Mouse (Mus musculus): ENCODE measurements around the gene Eprs. TPM values are rescaled to one million over a fixed set of nuclear protein-coding genes. Genes with fewer than 3 reads are reported as not detected.

Gene Eprs
- polyA plus RNA-seq, 1 experiment from 2014 or later = 177 TPM

DNA sequence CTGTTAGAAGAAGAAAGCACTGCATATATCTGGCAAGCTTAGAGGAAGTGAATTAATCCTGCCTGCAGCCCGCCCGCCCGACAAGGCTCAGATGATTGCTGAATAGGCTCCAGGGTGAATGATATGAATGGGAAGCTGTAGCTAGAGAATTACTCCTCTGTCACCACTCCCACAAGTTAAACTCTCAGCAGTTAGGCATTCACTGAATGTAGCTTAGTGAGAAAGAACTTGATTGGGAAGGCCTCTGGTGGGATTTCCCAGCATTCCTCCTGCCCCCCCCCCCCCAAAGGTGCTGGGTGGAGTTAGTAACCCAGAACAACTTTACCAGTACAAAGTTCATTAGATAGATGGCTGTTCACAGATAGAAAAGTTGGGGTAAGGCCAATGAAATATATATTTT, 26.3 kb upstream of the Eprs start:
- H3K27me3 ChIP-seq = no peaks in the 10 kb centered on the region
- H3K27ac ChIP-seq = no peak overlapping the region
- no peak overlapping the region for H3K4me3 ChIP-seq
- no peak overlapping the region for H3K4me2 ChIP-seq (replicated peaks)
- H3K9me3 ChIP-seq = no peaks in the 10 kb centered on the region
- H3K9ac ChIP-seq = no peak overlapping the region
- peaks cover 30% of the 10 kb centered on the region for H3K36me3 ChIP-seq
- H3K4me1 ChIP-seq = peaks cover 15% of the 10 kb centered on the region
- 69% methylated on average over 3 of the region's 3 CpGs for WGBS
- no peak for ATAC-seq (ENCODE audit: low FRiP score, low read depth)

DNA sequence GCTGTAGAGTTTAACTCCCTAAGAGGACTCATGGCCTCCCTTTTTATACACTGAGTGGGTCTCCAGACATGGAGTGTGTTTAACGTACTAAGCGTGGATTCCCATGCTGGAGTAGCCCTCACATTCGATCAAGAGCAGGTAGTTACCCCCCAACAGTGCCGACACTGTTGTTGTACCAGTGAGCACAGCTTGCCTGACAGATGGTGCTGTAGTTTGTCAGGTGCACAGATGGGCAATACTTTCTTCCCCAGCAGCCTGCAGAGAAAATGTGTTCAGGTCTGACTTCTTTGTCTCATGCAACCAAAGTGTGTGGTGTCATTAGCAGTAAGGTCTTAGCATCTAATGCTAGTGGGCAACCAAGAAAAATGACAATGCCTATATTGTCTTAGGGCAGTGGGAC, 20.4 kb upstream of the Eprs start:
- Histone ChIP-seq H3K4me2 (replicated peaks) (no peak overlapping the region), H3K27me3 (no peaks in the 10 kb centered on the region), H3K27ac (no peak overlapping the region), H3K4me1 (no peaks in the 10 kb centered on the region), H3K4me3 (no peak overlapping the region), H3K9ac (no peak overlapping the region), H3K9me3 (no peaks in the 10 kb centered on the region), H3K36me3 (peaks cover 87% of the 10 kb centered on the region)
- ATAC-seq (ENCODE audit: low FRiP score, low read depth) = no peak
- 97% methylated on average over 4 of the region's 4 CpGs for WGBS

DNA sequence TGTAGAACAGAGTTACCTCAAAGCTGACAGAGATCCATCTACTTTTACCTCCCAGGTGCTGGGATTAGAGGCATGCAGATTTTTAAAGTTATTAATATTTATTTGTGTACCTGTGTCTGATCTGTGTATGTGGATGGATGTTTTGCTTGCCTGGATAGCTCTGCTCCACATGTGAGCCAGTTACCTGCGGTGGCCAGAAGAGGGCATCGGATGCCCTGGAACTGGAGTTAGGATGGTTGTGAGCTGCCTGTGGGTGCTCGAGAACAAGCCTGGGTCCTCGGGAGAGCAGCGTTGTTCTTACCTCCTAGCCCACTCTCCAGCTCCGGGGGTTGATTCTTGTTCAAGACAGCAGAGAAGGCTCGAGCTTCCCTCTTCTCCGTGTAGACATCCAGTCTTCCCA, 19.4 kb upstream of the Eprs start:
- Histone ChIP-seq H3K4me1 (no peaks in the 10 kb centered on the region), H3K9ac (no peak overlapping the region), H3K9me3 (no peaks in the 10 kb centered on the region), H3K27ac (no peak overlapping the region), H3K27me3 (no peaks in the 10 kb centered on the region), H3K4me3 (no peak overlapping the region), H3K36me3 (peaks cover 93% of the 10 kb centered on the region), H3K4me2 (replicated peaks) (no peak overlapping the region)
- ATAC-seq (ENCODE audit: low FRiP score, low read depth) = no peak
- 82% methylated on average over 8 of the region's 8 CpGs for WGBS

DNA sequence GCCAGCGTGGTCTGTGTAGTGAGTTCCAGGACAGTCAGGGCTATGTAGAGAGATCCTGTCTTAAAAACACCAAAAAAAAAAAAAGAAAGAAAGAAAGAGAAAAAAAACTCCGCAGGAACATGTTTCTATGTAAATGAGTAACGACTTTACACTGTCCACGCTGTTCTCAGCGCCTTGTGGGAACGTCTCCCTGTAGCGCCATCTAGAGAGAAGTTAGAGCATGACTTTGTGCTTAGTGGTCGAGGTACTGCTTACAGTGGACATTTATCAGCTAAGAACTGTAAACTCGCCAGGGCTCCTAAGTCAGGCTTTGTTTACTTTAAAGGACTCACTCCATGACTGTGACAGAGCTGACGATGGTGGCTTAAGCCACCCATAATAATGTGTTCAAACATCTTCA, 16.7 kb upstream of the Eprs start:
- H3K4me3 ChIP-seq = no peak overlapping the region
- H3K9ac ChIP-seq = no peak overlapping the region
- H3K9me3 ChIP-seq = no peaks in the 10 kb centered on the region
- 79% methylated on average over 10 of the region's 10 CpGs for WGBS
- ATAC-seq (ENCODE audit: low FRiP score, low read depth) = no peak
- no peaks in the 10 kb centered on the region for H3K27me3 ChIP-seq
- H3K4me2 ChIP-seq (replicated peaks) = no peak overlapping the region
- H3K4me1 ChIP-seq = no peaks in the 10 kb centered on the region
- peaks cover 98% of the 10 kb centered on the region for H3K36me3 ChIP-seq
- H3K27ac ChIP-seq = no peak overlapping the region

DNA sequence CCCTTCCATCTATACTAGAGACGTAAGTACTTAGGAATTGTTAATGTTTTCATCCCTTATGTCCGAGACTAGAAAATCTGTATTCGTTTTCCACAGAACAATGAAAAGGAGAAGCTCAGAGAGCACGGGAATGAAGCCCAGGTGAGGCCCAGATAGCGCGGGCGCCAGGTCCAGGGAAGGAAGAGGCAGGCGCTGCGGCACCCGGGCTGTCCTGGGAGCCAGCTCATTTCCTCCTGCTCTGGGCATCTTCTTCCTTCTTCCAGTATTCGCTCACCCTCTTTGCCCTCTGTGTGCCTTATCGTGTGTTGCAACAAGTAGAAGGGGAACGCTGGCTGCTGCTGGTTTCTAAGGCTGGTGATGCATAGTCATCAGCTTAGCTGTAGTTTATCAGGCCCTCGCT, 13.1 kb upstream of the Eprs start:
- H3K27me3 ChIP-seq = no peaks in the 10 kb centered on the region
- H3K4me1 ChIP-seq = no peaks in the 10 kb centered on the region
- ATAC-seq (ENCODE audit: low FRiP score, low read depth) = no peak
- no peak overlapping the region for H3K4me2 ChIP-seq (replicated peaks)
- 92% methylated on average over 14 of the region's 14 CpGs for WGBS
- no peak overlapping the region for H3K27ac ChIP-seq
- no peaks in the 10 kb centered on the region for H3K9me3 ChIP-seq
- H3K9ac ChIP-seq = no peak overlapping the region
- no peak overlapping the region for H3K4me3 ChIP-seq
- peaks cover 96% of the 10 kb centered on the region for H3K36me3 ChIP-seq

DNA sequence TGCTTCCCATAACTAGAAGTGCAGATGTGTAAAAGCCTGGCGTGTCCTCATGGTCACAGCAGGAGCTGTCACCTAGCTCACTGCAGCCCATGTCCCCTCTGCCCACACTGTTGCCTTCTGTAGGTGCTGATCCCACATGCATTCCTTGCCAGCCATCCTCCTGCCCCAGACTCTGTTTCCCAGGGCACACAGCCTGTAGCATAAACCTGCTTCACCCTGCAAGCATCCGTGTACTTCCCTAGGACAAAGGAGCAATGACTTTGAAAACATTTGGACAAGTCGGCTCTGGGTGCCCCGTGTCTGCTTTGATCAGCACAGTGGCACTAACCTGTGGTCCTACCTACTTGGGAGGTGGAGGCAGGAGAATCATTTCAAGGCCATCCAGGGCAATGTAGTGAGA, 12.2 kb upstream of the Eprs start:
- Histone ChIP-seq H3K4me1 (no peaks in the 10 kb centered on the region), H3K4me3 (no peak overlapping the region), H3K4me2 (replicated peaks) (no peak overlapping the region), H3K9ac (no peak overlapping the region), H3K36me3 (peaks cover 95% of the 10 kb centered on the region), H3K9me3 (no peaks in the 10 kb centered on the region), H3K27ac (no peak overlapping the region), H3K27me3 (no peaks in the 10 kb centered on the region)
- ATAC-seq (ENCODE audit: low FRiP score, low read depth) = no peak
- 93% methylated on average over 4 of the region's 4 CpGs for WGBS

DNA sequence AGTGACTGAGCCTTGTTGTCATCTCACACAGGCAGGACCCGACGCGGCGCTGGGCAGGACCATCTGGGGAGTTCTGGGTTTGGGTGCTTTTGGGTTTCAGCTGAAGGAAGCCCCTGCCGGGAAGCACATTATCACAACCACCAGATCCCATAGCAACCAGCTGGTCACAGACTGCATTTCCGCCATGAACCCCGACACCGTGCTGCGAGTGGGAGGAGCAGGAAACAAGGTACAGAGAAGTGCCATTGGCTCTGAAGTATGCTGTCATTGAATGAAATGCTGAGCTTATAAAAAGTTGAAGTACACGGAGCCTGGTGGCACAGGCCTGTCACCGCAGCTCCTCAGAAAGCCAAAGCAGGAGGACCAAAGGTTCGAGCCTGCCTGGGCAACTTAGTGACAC, 10.7 kb upstream of the Eprs start:
- H3K9me3 ChIP-seq = no peaks in the 10 kb centered on the region
- peaks cover 92% of the 10 kb centered on the region for H3K36me3 ChIP-seq
- H3K4me2 ChIP-seq (replicated peaks) = no peak overlapping the region
- H3K27me3 ChIP-seq = no peaks in the 10 kb centered on the region
- WGBS = 92% methylated on average over 12 of the region's 12 CpGs
- H3K4me3 ChIP-seq = no peak overlapping the region
- H3K27ac ChIP-seq = no peak overlapping the region
- ATAC-seq (ENCODE audit: low FRiP score, low read depth) = no peak
- no peaks in the 10 kb centered on the region for H3K4me1 ChIP-seq
- no peak overlapping the region for H3K9ac ChIP-seq

DNA sequence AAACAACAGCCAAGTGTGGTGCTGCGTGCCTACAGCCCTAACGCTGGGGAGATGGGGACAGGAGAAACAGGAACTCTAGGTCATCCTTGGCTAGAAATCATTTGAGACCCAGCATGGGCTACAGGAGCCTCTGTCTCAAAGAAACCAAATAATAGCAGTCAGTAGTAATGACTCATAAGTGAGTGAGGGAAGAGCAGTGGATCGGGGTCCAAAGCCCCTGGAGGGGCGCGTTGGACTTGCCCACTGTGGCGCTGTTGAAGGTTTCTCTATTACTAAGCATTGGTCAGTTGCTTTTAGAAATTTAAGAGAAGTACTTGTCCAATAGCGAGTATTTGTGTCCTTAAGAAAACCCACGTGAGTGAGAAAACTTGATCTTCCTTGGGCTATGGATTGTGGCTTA, 9.5 kb upstream of the Eprs start:
- H3K4me2 ChIP-seq (replicated peaks) = no peak overlapping the region
- H3K4me1 ChIP-seq = no peaks in the 10 kb centered on the region
- H3K27ac ChIP-seq = no peak overlapping the region
- no peak for ATAC-seq (ENCODE audit: low FRiP score, low read depth)
- no peaks in the 10 kb centered on the region for H3K27me3 ChIP-seq
- no peak overlapping the region for H3K4me3 ChIP-seq
- H3K9me3 ChIP-seq = no peaks in the 10 kb centered on the region
- H3K36me3 ChIP-seq = peaks cover 90% of the 10 kb centered on the region
- 95% methylated on average over 8 of the region's 8 CpGs for WGBS
- no peak overlapping the region for H3K9ac ChIP-seq

DNA sequence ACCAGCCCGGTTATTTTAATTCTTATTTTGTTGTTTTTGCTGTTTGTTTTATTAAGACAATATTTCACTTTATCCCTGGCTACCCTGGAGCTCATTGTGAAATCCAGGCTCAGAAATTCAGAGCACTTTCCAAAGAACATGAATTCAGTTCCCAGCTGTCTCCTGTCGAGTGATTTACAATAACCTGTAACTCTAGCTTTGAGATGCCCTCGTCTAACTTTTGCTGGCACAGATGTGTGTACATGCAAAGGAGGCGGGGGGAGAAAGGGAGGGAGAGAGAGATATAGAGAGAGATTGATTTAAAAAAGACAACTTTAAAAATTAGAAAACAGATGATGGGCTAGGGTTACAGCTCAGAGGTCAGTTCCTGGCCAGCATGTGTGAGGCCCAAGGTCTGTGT, 8.1 kb upstream of the Eprs start:
- no peak for ATAC-seq (ENCODE audit: low FRiP score, low read depth)
- 83% methylated on average over 4 of the region's 4 CpGs for WGBS

DNA sequence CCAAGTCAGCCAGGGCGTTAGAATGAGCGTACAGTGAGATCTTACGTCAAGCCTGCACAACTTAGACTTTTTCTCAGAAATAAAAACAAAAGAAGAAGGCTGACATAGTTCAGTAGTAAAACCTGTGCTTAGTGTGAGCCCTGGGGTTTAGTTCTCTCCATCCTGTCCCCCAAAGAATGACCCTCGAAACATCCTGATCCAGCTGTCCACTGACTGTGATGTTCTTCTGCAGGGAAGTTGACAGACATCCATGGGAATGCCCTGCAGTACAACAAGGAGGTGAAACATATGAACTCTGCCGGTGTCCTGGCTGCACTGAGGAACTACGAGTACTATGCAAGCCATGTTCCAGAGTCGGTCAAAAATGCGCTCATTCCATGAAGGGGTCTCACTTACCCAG, 6.6 kb upstream of the Eprs start:
- Histone ChIP-seq H3K36me3 (peaks cover 67% of the 10 kb centered on the region), H3K4me2 (replicated peaks) (no peak overlapping the region), H3K27me3 (no peaks in the 10 kb centered on the region), H3K9ac (no peak overlapping the region), H3K9me3 (no peaks in the 10 kb centered on the region), H3K4me3 (no peak overlapping the region), H3K4me1 (no peaks in the 10 kb centered on the region), H3K27ac (no peak overlapping the region)
- ATAC-seq (ENCODE audit: low FRiP score, low read depth) = no peak
- WGBS = 95% methylated on average over 8 of the region's 8 CpGs

More for the DNA sequence above, 8.1 kb upstream of the Eprs start:
- H3K4me2 ChIP-seq (replicated peaks) = no peak overlapping the region
- H3K9me3 ChIP-seq = no peaks in the 10 kb centered on the region
- H3K4me1 ChIP-seq = no peaks in the 10 kb centered on the region
- no peak overlapping the region for H3K9ac ChIP-seq
- no peak overlapping the region for H3K4me3 ChIP-seq
- no peak overlapping the region for H3K27ac ChIP-seq
- peaks cover 83% of the 10 kb centered on the region for H3K36me3 ChIP-seq
- H3K27me3 ChIP-seq = no peaks in the 10 kb centered on the region

DNA sequence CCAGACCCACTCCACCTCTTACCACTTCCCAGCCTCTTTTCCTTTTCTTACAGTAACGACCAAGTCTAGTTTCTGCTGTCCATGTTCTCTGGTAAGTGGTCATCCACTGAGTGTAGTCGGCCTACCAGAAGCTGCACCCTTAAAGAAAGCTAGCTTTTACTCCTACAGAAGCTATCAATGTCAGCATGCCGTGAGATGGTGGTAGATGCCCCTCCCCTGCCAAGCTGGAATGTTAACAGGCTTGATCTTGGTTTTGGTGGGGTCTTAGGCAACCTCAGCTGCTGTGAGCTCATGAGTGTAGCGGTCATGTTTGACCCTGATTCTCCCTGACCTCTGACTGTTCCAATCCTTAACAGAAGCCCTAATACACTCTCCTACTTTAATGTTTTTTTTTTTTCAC, 4.6 kb upstream of the Eprs start:
- H3K27ac ChIP-seq = no peak overlapping the region
- H3K9me3 ChIP-seq = no peaks in the 10 kb centered on the region
- no peaks in the 10 kb centered on the region for H3K27me3 ChIP-seq
- H3K36me3 ChIP-seq = peaks cover 48% of the 10 kb centered on the region
- ATAC-seq (ENCODE audit: low FRiP score, low read depth) = no peak
- no peak overlapping the region for H3K4me3 ChIP-seq
- no peak overlapping the region for H3K9ac ChIP-seq
- no peak overlapping the region for H3K4me2 ChIP-seq (replicated peaks)
- peaks cover 7% of the 10 kb centered on the region for H3K4me1 ChIP-seq
- 86% methylated on average over 4 of the region's 4 CpGs for WGBS

DNA sequence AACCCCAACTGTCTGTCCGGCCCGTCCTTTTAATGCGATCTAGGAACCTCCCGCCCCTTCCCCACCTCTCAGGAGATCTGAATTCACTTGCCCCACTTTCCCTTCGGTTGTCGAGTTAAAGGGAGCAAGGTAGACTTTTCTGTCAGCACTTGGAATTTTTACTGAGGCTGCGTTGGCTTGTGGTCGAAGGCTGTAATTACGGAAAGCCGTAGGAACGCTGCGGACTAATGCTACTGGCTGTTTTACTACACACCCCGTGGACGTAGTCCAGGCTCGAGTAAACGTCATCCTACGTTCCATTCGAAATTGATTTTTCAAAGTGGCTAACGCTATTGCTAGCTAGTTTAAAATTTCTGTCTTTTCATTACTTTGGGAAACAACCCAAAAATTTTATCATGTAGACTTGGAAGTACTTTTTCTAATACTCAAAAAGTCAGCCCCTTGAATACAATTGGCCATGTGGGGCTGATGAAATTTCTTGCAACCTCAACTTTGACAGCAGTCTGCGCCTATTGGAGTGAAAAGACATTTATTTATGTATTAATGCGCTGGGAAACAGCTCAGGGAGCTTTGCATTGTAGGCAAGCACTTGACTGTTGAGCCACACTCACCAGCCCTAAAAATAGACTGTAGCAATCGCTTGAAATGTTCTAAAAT, 810 bp downstream of the Eprs start:
- peak overlapping the region; percentile 80 for H3K4me2 ChIP-seq (replicated peaks)
- peaks cover 18% of the 10 kb centered on the region for H3K36me3 ChIP-seq
- ATAC-seq (ENCODE audit: low FRiP score, low read depth) = peak; percentile 55; the same call in 1 of the 2 replicates
- no peaks in the 10 kb centered on the region for H3K27me3 ChIP-seq
- WGBS = 5% methylated on average over 22 of the region's 22 CpGs
- peak overlapping the region; percentile 71 for H3K4me3 ChIP-seq
- H3K27ac ChIP-seq = peak overlapping the region; percentile 94
- H3K4me1 ChIP-seq = peaks cover 25% of the 10 kb centered on the region
- no peaks in the 10 kb centered on the region for H3K9me3 ChIP-seq
- peak overlapping the region; percentile 86 for H3K9ac ChIP-seq

DNA sequence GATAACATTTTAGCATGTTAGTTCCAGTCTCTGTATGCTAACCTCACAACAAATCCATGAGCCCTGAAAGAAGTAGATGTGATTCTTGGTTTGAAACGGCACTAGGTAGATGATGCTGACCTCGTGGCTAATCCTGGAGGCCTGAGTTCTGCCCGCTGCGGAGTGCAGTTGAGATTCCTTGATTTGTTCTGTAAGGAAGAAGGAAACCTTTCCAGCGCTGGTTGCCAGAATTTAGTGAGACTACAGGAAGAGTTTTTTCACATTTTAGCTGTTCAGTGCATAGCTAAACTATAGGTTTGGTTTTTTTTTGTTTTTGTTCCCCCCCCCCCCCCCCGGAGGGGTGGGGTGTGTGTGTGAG, 1.3 kb downstream of the Eprs start:
- Histone ChIP-seq H3K9me3 (no peaks in the 10 kb centered on the region), H3K4me2 (replicated peaks) (peak overlapping the region; percentile 80), H3K4me3 (peak overlapping the region; percentile 71), H3K27ac (no peak overlapping the region), H3K9ac (peak overlapping the region; percentile 86), H3K27me3 (no peaks in the 10 kb centered on the region), H3K36me3 (peaks cover 13% of the 10 kb centered on the region), H3K4me1 (peaks cover 25% of the 10 kb centered on the region)
- WGBS = 49% methylated on average over 6 of the region's 6 CpGs
- no peak for ATAC-seq (ENCODE audit: low FRiP score, low read depth)

Data from limb, embryonic 13.5 days (tissue).